Mouse (Mus musculus) bone marrow, adult 2 months (tissue): ENCODE measurements around the gene Dnajc25.

ENCODE experiments used
- CTCF ChIP-seq: fragments of 200-500 bp; IDR thresholded peaks from 2 replicates; pipeline ENCODE4 v1.5.1; 2011; ENCODE audit warnings: low read length, control low read depth; ENCODE audit not compliant: control insufficient read depth, insufficient read depth
- POLR2A ChIP-seq: fragments of 200-500 bp; IDR thresholded peaks from 2 replicates; pipeline ENCODE4 v1.6.1; 2011; ENCODE audit warnings: low read depth, mild to moderate bottlenecking, control low read depth, low read length, borderline replicate concordance; ENCODE audit not compliant: control insufficient read depth

DNA sequence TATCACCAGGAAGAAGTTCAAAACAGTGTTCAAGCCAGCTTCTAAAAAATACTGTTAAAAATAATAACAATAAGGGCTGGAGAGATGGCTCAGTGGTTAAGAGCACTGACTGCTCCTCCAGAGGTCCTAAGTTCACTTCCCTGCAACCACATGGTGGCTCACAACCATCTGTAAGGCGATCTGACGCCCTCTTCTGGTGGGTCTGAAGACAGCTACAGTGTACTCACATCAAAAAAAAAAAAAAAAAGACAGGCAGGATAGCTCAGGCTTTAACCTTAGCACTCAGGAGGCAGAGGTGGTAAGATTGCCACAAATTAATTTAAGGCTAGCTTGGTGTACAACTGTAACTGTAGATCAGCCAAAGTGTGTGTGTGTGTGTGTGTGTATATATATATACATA is 5.8 kb downstream of the Dnajc25 start:
- TF ChIP-seq CTCF (peak; percentile 52), POLR2A (no peak)
